Mouse (Mus musculus) 416B (cell line): Measurements from ENCODE around the gene Gm12216.
"Not testable (repeated sequence)": the region's sequence is repeated elsewhere in the genome, so short reads cannot be mapped to it uniquely, and the experiment has no call there.

Experiments used
- DNase-seq: peaks from one replicate; pipeline ENCODE4 v3.0.0; 2011; ENCODE audit warnings: low read depth

Gm12216 gene

DNA sequence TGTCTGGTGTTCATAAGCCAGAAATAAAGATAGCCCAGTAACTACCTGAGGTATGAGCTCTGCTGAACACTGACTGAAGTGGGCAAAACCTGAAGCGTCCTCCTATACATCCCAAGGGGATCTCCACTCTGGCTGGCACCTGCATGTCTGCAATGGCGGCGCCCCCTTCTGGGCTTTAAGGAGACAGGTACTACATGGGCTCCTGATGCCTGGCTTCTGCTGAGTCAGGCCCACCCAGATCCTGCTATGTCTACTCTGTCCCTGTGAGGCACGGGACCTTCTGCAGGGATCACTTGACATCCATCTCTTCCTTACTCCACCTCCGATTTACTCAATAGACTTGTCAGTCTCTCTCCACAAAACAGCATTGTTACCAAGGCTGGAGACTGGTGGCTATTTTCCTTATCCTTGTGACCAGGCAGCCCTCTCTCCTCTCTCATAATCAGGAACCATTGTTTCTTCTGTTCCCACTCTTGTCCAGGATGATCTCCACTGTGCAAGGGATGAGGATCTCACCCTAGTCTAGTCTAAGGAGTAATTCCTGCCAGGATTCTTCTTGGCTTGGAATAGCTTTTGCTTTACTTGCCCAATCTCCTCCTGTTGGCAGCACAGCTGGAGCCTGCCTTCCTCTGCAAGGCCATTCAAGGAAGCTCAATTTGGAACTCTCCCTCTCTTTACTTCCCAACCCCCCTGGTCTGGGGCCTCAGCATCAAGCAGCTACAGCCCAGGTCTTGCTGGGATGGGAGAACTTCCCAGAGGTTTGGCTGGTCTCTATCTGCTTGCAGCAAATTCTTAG is 15.1 kb upstream of the Gm12216 start:
- not testable (repeated sequence) for DNase-seq

DNA sequence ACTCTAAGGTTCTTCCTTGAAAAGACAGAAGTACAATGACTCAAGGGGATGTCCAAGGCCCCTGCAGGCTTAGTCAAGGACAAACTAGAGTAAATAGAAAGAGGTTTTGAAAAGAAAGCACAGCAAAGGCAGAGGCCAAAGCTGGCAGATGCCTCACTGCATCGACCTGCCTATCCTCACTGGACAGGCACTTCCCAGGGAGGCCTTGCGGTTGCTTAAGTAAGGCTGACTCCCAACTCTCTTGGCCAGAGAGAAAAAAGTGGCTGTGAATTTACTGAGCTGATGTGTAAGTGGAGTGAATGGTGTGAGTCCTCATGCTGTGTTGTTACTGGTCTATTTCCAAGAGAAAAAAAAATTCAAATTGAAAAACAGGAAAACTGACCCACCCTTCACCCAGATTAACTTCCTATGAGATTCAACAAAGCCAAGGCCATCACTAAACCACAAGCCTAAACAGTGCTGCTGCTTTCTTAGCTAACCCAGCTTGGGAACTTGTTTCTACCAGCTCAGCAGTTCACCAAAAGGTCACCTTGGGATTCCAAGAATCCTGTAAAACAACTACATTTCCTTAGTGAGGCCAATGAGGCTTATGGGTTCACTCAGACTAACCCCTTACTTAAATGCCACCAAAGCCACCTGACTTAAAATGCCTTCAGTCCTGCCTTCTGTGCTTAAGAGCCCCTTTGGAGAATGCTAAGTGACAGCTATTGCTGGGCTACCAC is 12.9 kb upstream of the Gm12216 start:
- peak; percentile 64 for DNase-seq

DNA sequence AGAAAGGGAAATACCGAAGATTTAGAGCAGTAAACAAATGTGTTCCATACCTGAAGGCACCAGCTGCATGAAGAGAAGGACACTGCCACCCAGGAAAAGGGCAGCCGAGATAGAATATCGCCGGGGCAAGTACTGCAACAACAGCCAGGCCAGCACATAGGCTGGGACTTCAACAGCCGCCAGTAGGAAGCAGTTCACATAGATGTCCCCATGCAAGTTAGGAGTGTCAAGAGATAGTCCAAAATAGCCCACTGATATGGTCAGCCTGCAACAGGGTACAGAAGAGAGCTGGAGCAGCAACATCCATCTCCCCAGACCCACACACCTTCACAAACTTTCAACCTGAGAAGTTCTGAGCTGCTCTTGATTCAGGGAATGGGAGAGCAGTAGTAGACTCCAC is 10.1 kb upstream of the Gm12216 start:
- DNase-seq: no peak

- DNase-seq: not testable (repeated sequence)
Observed at GRCm38 (mm10) chr11:53868323-53868722, 9.3 kb upstream of the Gm12216 start.

- DNase-seq: not testable (repeated sequence)
Observed at GRCm38 (mm10) chr11:53864724-53865310, 5.8 kb upstream of the Gm12216 start.

DNA sequence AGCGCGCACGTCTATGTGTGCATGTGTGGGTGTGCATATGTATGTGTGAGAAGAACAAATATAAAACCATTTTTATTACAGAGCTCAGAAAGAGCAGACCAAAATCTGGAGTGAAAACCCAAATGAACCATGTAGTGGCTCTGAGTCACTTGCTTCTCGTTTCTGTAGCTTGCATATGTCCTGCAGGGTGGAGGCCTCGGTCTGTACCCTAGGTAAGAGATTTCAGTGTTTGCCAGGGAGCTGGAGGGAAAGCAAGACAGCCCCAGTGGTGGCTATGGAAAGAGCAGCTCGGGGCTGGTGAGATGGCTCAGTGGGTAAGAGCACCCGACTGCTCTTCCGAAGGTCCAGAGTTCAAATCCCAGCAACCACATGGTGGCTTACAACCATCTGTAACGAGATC is 1.9 kb upstream of the Gm12216 start:
- DNase-seq: peak; percentile 70

- no peak for DNase-seq
Observed at GRCm38 (mm10) chr11:53858058-53858760, 847 bp downstream of the Gm12216 start.

DNA sequence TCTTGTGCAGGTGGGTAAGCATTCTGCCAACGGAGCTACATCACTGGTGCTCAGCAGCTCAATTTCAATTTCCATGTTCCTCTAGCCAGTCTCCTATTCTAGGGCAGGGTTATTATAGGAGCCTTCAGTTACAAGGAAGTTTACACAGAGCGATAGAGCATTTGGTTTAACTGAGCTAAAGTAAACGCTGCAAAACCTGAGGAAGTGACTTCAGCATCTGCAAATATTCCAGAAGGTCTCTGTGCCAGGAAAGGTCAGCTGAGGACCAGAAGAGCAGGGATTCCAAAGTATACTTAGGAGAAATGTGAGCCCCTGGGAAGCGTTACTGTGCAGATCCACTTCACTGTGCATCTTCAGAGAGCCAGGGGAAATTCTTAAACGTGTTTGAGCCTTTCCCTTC is 5.4 kb downstream of the Gm12216 start:
- DNase-seq: no peak

DNA sequence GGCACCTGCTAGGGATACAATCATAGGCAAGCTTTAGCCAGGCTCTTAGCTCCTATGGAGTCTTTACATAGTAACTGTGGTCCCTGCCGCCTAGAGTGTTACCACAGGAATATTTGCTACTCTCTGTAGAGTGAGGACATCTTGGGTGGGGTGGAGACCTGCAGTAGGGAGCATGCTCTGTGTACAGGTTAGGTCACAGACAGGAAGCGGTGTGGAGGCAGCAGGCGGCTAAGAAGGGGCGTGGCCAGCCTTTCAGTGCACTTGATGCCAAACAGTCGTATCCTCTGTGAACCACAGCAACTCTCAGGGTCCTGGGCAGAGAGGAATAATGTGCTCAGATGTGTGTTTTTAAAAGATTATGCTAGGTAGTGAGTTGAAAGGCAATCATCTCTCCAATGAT is 7.3 kb downstream of the Gm12216 start:
- DNase-seq: peak; percentile 94

- DNase-seq: peak; percentile 90
Observed at GRCm38 (mm10) chr11:53849588-53850320, 9.3 kb downstream of the Gm12216 start.

- DNase-seq: no peak
Observed at GRCm38 (mm10) chr11:53845680-53846079, 13.4 kb downstream of the Gm12216 start.

DNA sequence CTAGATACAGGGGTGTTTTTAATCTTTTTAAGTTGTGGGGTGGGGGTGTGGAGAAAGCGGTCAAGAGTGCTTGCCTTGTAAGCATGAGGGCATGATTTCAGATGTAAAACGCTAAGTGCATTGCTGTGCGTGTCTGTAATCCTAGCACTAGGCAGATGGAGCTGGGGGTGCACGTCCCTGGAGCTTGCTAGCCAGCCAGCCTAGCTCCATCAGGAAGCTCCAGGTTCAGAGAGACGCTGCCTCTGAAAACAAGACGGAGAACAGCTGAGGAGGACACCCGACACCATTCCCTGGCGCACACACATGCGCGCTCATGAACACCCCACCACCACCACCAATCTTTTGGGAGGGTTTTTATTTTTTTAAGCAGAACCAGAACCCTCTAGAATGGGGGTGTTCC is 15.9 kb downstream of the Gm12216 start:
- no peak for DNase-seq

DNA sequence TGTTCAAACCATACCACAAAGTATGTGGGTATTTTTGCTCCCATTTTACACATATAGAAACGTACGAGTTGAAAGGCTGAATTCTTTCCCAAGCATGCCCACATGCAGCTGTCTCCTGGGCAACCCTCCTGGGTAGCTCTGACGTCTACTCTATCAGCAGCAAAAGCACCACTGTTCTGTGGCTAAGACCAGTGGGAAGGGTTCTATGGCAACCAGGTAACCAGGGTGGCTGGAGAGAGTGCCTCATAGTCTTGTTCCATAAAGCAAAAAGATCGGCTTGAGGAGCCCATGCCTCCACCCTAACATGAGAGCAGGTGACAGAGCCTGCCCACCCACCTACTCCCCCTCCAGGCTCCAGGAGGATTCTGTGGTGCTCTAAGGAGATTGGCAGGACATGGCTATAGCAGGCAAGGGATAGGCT is 16.9 kb downstream of the Gm12216 start:
- DNase-seq: no peak

GRCm38 (mm10) chr11:53841514-53841913 is 17.5 kb downstream of the Gm12216 start:
- DNase-seq: no peak

- no peak for DNase-seq
Observed at GRCm38 (mm10) chr11:53839663-53840642, 19.1 kb downstream of the Gm12216 start.

DNA sequence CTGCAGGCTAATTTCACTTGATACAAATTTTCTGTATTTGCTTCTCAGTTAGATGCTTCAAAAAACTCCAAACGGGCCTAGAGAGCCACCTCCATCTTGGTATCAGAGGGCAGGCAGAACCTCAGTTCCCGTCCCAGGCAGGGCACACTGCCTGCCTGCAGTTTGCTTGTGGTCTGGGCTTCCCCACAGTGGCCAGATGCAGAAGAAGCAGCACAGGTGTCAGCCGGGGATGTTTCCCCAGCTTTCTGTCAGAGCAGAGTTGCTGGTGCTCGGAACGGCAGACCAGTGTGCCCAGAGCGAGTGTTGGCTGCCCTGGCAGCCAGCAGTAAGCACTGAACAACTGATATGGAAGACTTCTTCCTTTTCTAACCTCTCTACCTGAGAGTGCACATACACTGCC is 19.9 kb downstream of the Gm12216 start:
- DNase-seq: no peak

DNA sequence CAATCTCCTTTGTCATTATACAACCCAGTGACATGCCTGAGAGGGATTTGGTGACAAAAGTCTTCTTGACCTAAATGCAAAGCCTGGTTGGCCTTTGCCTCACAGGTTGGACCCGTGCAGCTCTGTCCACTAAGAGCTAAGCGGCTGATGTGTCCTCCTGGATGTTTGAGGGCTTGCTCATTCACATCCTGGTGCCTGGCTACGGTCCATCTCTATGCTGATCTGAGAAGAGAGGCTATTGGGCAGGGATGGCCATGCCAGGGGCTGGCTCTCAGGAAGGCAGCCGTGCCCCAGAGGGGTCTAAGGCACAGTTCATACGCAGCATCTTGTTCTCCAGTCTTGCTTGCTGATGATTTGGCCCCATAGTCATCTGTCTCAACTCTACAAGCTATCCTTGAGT is 21.3 kb downstream of the Gm12216 start:
- DNase-seq: no peak

- DNase-seq: peak; percentile 56
Observed at GRCm38 (mm10) chr11:53835379-53836010, 23.6 kb downstream of the Gm12216 start.

DNA sequence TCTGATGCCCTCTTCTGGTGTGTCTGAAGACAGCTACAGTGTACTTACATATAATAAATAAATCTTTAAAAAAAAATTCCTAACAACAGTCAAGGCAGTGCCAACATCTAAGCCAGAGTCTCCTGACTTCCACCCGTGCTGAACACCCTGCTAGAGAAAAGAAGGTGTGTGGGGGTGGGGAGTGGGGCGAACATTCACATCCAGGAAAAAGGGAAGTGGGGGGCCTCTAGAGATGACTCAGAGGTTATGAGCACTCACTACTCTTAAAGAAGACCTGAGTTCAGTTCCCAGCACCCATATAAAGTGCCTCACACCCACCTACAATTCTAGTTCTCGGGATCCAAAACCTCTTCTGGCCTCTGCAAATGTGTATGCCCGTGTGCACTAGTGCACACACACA is 33.6 kb downstream of the Gm12216 start:
- DNase-seq: peak; percentile 35

- no peak for DNase-seq
Observed at GRCm38 (mm10) chr11:53821945-53822338, 37.1 kb downstream of the Gm12216 start.
